Mouse (Mus musculus): Measurements from ENCODE around the gene Ifih1.

DNA sequence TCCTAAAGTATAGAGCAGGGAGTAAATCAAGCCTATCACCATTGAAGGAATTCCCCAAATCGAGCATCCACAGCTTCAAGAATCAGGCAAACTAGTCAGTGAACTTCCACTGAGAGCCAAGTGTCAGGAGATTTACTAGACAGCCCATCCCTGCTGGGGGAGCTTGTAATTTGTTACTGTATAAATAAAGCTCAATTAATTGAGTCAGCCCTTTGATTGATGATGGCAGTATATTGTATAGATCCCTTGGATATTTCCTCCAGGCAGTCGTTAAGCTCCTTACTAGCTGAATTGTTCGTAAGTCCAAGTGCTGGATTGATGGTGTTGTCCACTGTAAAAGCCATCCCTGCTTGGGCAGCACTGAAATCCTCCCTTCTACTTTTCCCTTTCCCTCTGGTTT is 23.8 kb upstream of the Ifih1 start:
- TF ChIP-seq CTCF (IDR thresholded peaks at IDR 0.05; ENCODE audit: borderline replicate concordance, insufficient read depth, low read depth, low read length) (no peak), POLR2A (IDR thresholded peaks at IDR 0.05; ENCODE audit: borderline replicate concordance, insufficient read depth, low read length) (no peak)

Measured in cerebellum, adult 2 months (tissue).